Mouse (Mus musculus): ENCODE results near the gene Magi1.
"Not testable (repeated sequence)": the region's sequence is repeated elsewhere in the genome, so short reads cannot be mapped to it uniquely, and the experiment has no call there.

Magi1 gene

GRCm38 (mm10) chr6:93715181-93716180 lies 568.2 kb downstream of the Magi1 start:
- DNase-seq = no peak

GRCm38 (mm10) chr6:93704350-93704749 lies 579.4 kb downstream of the Magi1 start:
- DNase-seq = no peak

GRCm38 (mm10) chr6:93699436-93699835 lies 584.3 kb downstream of the Magi1 start:
- peak; percentile 14 for DNase-seq

GRCm38 (mm10) chr6:93697956-93698355 lies 585.8 kb downstream of the Magi1 start:
- no peak for DNase-seq

- DNase-seq = no peak
Observed at GRCm38 (mm10) chr6:93678766-93679165, 605.0 kb downstream of the Magi1 start.

GRCm38 (mm10) chr6:93666731-93667130 lies 617.0 kb downstream of the Magi1 start:
- DNase-seq = no peak

GRCm38 (mm10) chr6:93665056-93665805 lies 618.5 kb downstream of the Magi1 start:
- DNase-seq = no peak

- DNase-seq = no peak
Observed at GRCm38 (mm10) chr6:93661139-93661538, 622.6 kb downstream of the Magi1 start.

GRCm38 (mm10) chr6:93659534-93659933 lies 624.2 kb downstream of the Magi1 start:
- DNase-seq = no peak

- DNase-seq = peak; percentile 60
Observed at GRCm38 (mm10) chr6:93657187-93657974, 626.3 kb downstream of the Magi1 start.

GRCm38 (mm10) chr6:93648581-93649230 lies 635.0 kb downstream of the Magi1 start:
- no peak for DNase-seq

GRCm38 (mm10) chr6:93629735-93630291 lies 653.9 kb downstream of the Magi1 start:
- not testable (repeated sequence) for DNase-seq

- DNase-seq = no peak
Observed at GRCm38 (mm10) chr6:93627200-93627599, 656.5 kb downstream of the Magi1 start.
